Mouse (Mus musculus) forebrain, embryonic 13.5 days (tissue): Measurements from ENCODE around the gene Miox. TPM values are rescaled to one million over a fixed set of nuclear protein-coding genes. Genes with fewer than 3 reads are reported as not detected.

ENCODE experiments used
- ATAC-seq: fragments of 200-750 bp; cut with Nextera tagmentation; 2 replicates; pipeline ENCODE4 v1.8.0; 2017
- H3K27ac ChIP-seq: fragments of 300-500 bp; sonication (generic); 2 replicates; pipeline ENCODE4 v1.5.1; 2015; ENCODE audit warnings: inconsistent platforms, mild to moderate bottlenecking, moderate library complexity
- H3K27me3 ChIP-seq: fragments of 300-500 bp; sonication (generic); 2 replicates; pipeline ENCODE4 v1.6.1; 2015; ENCODE audit warnings: mild to moderate bottlenecking, inconsistent platforms
- H3K36me3 ChIP-seq: fragments of 300-500 bp; sonication (generic); 2 replicates; pipeline ENCODE4 v1.6.1; 2015; ENCODE audit warnings: mild to moderate bottlenecking, inconsistent platforms; ENCODE audit not compliant: poor library complexity, severe bottlenecking
- H3K4me1 ChIP-seq: fragments of 300-500 bp; sonication (generic); 2 replicates; pipeline ENCODE4 v1.6.1; 2015; ENCODE audit warnings: inconsistent platforms
- H3K4me2 ChIP-seq: fragments of 300-500 bp; sonication (generic); 2 replicates; pipeline ENCODE4 v1.6.1; 2015; ENCODE audit warnings: inconsistent platforms, mild to moderate bottlenecking, moderate library complexity
- H3K4me3 ChIP-seq: fragments of 300-500 bp; sonication (generic); 2 replicates; pipeline ENCODE4 v1.5.1; 2015; ENCODE audit warnings: mild to moderate bottlenecking, inconsistent platforms
- H3K9ac ChIP-seq: fragments of 300-500 bp; sonication (generic); 2 replicates; pipeline ENCODE4 v1.6.1; 2015; ENCODE audit warnings: mild to moderate bottlenecking, inconsistent platforms
- H3K9me3 ChIP-seq: fragments of 300-500 bp; sonication (generic); replicated peaks from 2 replicates; pipeline ENCODE4 v1.6.1; 2016; ENCODE audit warnings: inconsistent platforms
- WGBS: fragments of 180-500 bp; shearing (Covaris S2); methylation state at CpG from one replicate; pipeline ENCODE4 v1.1.7; 2015; 5-methylcytosine and 5-hydroxymethylcytosine counted together
- polyA plus RNA-seq: library from polyadenylated mRNA; unstranded; fragments of >200 nt; fragmentation: Nextera tagmentation; extraction: Ambion mirVana; gene quantifications from 2 replicates; pipeline ENCODE4 v1.2.1, GENCODE M21; 2015

Gene Miox
- polyA plus RNA-seq, 1 experiment from 2014 or later: not detected

- ATAC-seq: no peak
- Histone ChIP-seq H3K27ac (no peak overlapping the region), H3K36me3 (peaks cover 46% of the 10 kb centered on the region), H3K9me3 (no peaks in the 10 kb centered on the region), H3K4me1 (peaks cover 30% of the 10 kb centered on the region), H3K27me3 (no peaks in the 10 kb centered on the region), H3K9ac (no peak overlapping the region), H3K4me3 (no peak overlapping the region), H3K4me2 (no peak overlapping the region)
- 98% methylated on average over 12 of the region's 12 CpGs for WGBS
Measured at GRCm38 (mm10) chr15:89352795-89353194, 18.6 kb downstream of the Miox start.

- Histone ChIP-seq H3K27ac (no peak overlapping the region), H3K27me3 (no peaks in the 10 kb centered on the region), H3K4me3 (no peak overlapping the region; the same call in 1 of the 2 replicates), H3K9me3 (no peaks in the 10 kb centered on the region), H3K4me1 (peaks cover 37% of the 10 kb centered on the region), H3K4me2 (peak overlapping the region; percentile 83; the same call in 1 of the 2 replicates), H3K9ac (peak overlapping the region; percentile 90; the same call in 1 of the 2 replicates), H3K36me3 (peaks cover 51% of the 10 kb centered on the region)
- ATAC-seq: no peak
- WGBS: 94% methylated on average over 16 of the region's 16 CpGs
Measured at GRCm38 (mm10) chr15:89353837-89354236, 19.6 kb downstream of the Miox start.

GRCm38 (mm10) chr15:89354455-89354854 is 20.3 kb downstream of the Miox start:
- Histone ChIP-seq H3K27ac (no peak overlapping the region; the same call in 1 of the 2 replicates), H3K9ac (peak overlapping the region; percentile 90), H3K9me3 (no peaks in the 10 kb centered on the region), H3K27me3 (no peaks in the 10 kb centered on the region), H3K36me3 (peaks cover 51% of the 10 kb centered on the region), H3K4me3 (peak overlapping the region; percentile 85), H3K4me2 (peak overlapping the region; percentile 83), H3K4me1 (peaks cover 41% of the 10 kb centered on the region)
- ATAC-seq: no peak
- WGBS: 87% methylated on average over 7 of the region's 7 CpGs

GRCm38 (mm10) chr15:89355241-89356187 is 21.3 kb downstream of the Miox start, which contains the start of the genes Lmf2 and Ncaph2:
Gene Lmf2, minus strand, starts transcription at chr15:89355659.
Gene Ncaph2, plus strand, starts transcription at chr15:89355719.
- no peaks in the 10 kb centered on the region for H3K9me3 ChIP-seq
- no peaks in the 10 kb centered on the region for H3K27me3 ChIP-seq
- ATAC-seq: peak; percentile 94
- peak within 1 kb of the TSS; percentile 83 for H3K4me2 ChIP-seq
- H3K27ac ChIP-seq: peak within 1 kb of the TSS; percentile 81
- H3K36me3 ChIP-seq: peaks cover 47% of the 10 kb centered on the region
- peaks cover 41% of the 10 kb centered on the region for H3K4me1 ChIP-seq
- peak within 1 kb of the TSS; percentile 85 for H3K4me3 ChIP-seq
- under 1% methylated on average over 61 of the region's 64 CpGs for WGBS
- peak within 1 kb of the TSS; percentile 90 for H3K9ac ChIP-seq

GRCm38 (mm10) chr15:89356372-89356771 is 22.2 kb downstream of the Miox start:
- peaks cover 41% of the 10 kb centered on the region for H3K4me1 ChIP-seq
- peak overlapping the region; percentile 85 for H3K4me3 ChIP-seq
- under 1% methylated on average over 15 of the region's 15 CpGs for WGBS
- peak overlapping the region; percentile 90 for H3K9ac ChIP-seq
- peak; percentile 61 for ATAC-seq
- peaks cover 47% of the 10 kb centered on the region for H3K36me3 ChIP-seq
- H3K27me3 ChIP-seq: no peaks in the 10 kb centered on the region
- H3K4me2 ChIP-seq: peak overlapping the region; percentile 83
- peak overlapping the region; percentile 81 for H3K27ac ChIP-seq
- no peaks in the 10 kb centered on the region for H3K9me3 ChIP-seq

- no peak overlapping the region for H3K9ac ChIP-seq
- no peak overlapping the region for H3K4me2 ChIP-seq
- H3K4me1 ChIP-seq: peaks cover 41% of the 10 kb centered on the region
- H3K9me3 ChIP-seq: no peaks in the 10 kb centered on the region
- WGBS: 90% methylated on average over 3 of the region's 3 CpGs
- no peak overlapping the region for H3K4me3 ChIP-seq
- H3K27me3 ChIP-seq: no peaks in the 10 kb centered on the region
- peaks cover 47% of the 10 kb centered on the region for H3K36me3 ChIP-seq
- no peak overlapping the region for H3K27ac ChIP-seq
- no peak for ATAC-seq
Measured at GRCm38 (mm10) chr15:89358784-89359183, 24.6 kb downstream of the Miox start.

GRCm38 (mm10) chr15:89363051-89363450 is 28.9 kb downstream of the Miox start:
- Histone ChIP-seq H3K9ac (no peak overlapping the region), H3K4me1 (peaks cover 9% of the 10 kb centered on the region; the same call in 1 of the 2 replicates), H3K4me2 (no peak overlapping the region), H3K27ac (no peak overlapping the region), H3K27me3 (no peaks in the 10 kb centered on the region), H3K9me3 (no peaks in the 10 kb centered on the region), H3K36me3 (peaks cover 84% of the 10 kb centered on the region), H3K4me3 (no peak overlapping the region)
- whole genome bisulfite sequencing: 92% methylated on average over 7 of the region's 7 CpGs
- ATAC-seq: no peak

- ATAC-seq: no peak
- Histone ChIP-seq H3K36me3 (peaks cover 100% of the 10 kb centered on the region), H3K27me3 (no peaks in the 10 kb centered on the region), H3K4me2 (no peak overlapping the region), H3K4me3 (no peak overlapping the region), H3K9ac (no peak overlapping the region), H3K4me1 (no peaks in the 10 kb centered on the region), H3K27ac (no peak overlapping the region), H3K9me3 (no peaks in the 10 kb centered on the region)
- WGBS: 98% methylated on average over 4 of the region's 4 CpGs
Measured at GRCm38 (mm10) chr15:89365141-89365551, 30.9 kb downstream of the Miox start.

- Histone ChIP-seq H3K9ac (no peak overlapping the region; the same call in 1 of the 2 replicates), H3K36me3 (peaks cover 58% of the 10 kb centered on the region), H3K27me3 (peaks cover 17% of the 10 kb centered on the region), H3K27ac (no peak overlapping the region), H3K9me3 (no peaks in the 10 kb centered on the region), H3K4me3 (no peak overlapping the region), H3K4me2 (no peak overlapping the region), H3K4me1 (peaks cover 16% of the 10 kb centered on the region)
- ATAC-seq: no peak
- 81% methylated on average over 13 of the region's 13 CpGs for WGBS
Measured at GRCm38 (mm10) chr15:89372068-89372467, 37.9 kb downstream of the Miox start.

- Histone ChIP-seq H3K4me3 (peak overlapping the region; percentile 70), H3K27me3 (peaks cover 22% of the 10 kb centered on the region), H3K4me1 (peaks cover 16% of the 10 kb centered on the region), H3K9me3 (no peaks in the 10 kb centered on the region), H3K36me3 (peaks cover 53% of the 10 kb centered on the region), H3K4me2 (peak overlapping the region; percentile 71), H3K27ac (0 out of 2 replicates have a peak overlapping the region, but pooled peaks have one; percentile 93), H3K9ac (peak overlapping the region; percentile 87; the same call in 1 of the 2 replicates)
- ATAC-seq: no peak
- WGBS: 90% methylated on average over 7 of the region's 7 CpGs
Measured at GRCm38 (mm10) chr15:89372536-89372935, 38.3 kb downstream of the Miox start.

GRCm38 (mm10) chr15:89373027-89373761 is 39.0 kb downstream of the Miox start:
- Histone ChIP-seq H3K36me3 (peaks cover 46% of the 10 kb centered on the region), H3K27me3 (peaks cover 28% of the 10 kb centered on the region), H3K4me2 (peak overlapping the region; percentile 71), H3K4me3 (peak overlapping the region; percentile 70), H3K9me3 (no peaks in the 10 kb centered on the region), H3K27ac (peak overlapping the region; percentile 93), H3K9ac (peak overlapping the region; percentile 87), H3K4me1 (peaks cover 16% of the 10 kb centered on the region)
- 3% methylated on average over 35 of the region's 35 CpGs for WGBS
- peak; percentile 83 for ATAC-seq
